Mouse (Mus musculus): ENCODE measurements around the gene Gbe1. TPM values are rescaled to one million over a fixed set of nuclear protein-coding genes. Genes with fewer than 3 reads are reported as not detected.

Gene Gbe1
- polyA plus RNA-seq, 1 experiment from 2014 or later: 13.9 TPM

- WGBS: 66% methylated on average over 2 of the region's 2 CpGs
- Histone ChIP-seq H3K27ac (replicated peaks) (no peak overlapping the region), H3K4me1 (replicated peaks) (no peaks in the 10 kb centered on the region), H3K9ac (no peak overlapping the region), H3K36me3 (no peaks in the 10 kb centered on the region), H3K27me3 (no peaks in the 10 kb centered on the region), H3K4me3 (no peak overlapping the region), H3K9me3 (no peaks in the 10 kb centered on the region), H3K4me2 (no peak overlapping the region)
- no peak for ATAC-seq (ENCODE audit: low FRiP score, low read depth)
These were observed 16.3 kb downstream of the Gbe1 start for GRCm38 (mm10) chr16:70330007-70330406.

GRCm38 (mm10) chr16:70330626-70331275 lies 17.0 kb downstream of the Gbe1 start:
- 94% methylated on average over 10 of the region's 10 CpGs for WGBS
- Histone ChIP-seq H3K4me3 (no peak overlapping the region), H3K27ac (replicated peaks) (no peak overlapping the region), H3K4me1 (replicated peaks) (no peaks in the 10 kb centered on the region), H3K4me2 (no peak overlapping the region), H3K36me3 (no peaks in the 10 kb centered on the region), H3K9me3 (no peaks in the 10 kb centered on the region), H3K9ac (no peak overlapping the region), H3K27me3 (no peaks in the 10 kb centered on the region)
- no peak for ATAC-seq (ENCODE audit: low FRiP score, low read depth)

- H3K4me2 ChIP-seq: no peak overlapping the region
- 93% methylated on average over 5 of the region's 5 CpGs for WGBS
These were observed 21.1 kb downstream of the Gbe1 start for GRCm38 (mm10) chr16:70334812-70335211.

GRCm38 (mm10) chr16:70335472-70335871 lies 21.7 kb downstream of the Gbe1 start:
- H3K36me3 ChIP-seq: no peaks in the 10 kb centered on the region
- no peak overlapping the region for H3K9ac ChIP-seq
- no peak overlapping the region for H3K4me2 ChIP-seq
- ATAC-seq (ENCODE audit: low FRiP score, low read depth): no peak
- H3K9me3 ChIP-seq: no peaks in the 10 kb centered on the region
- no peaks in the 10 kb centered on the region for H3K27me3 ChIP-seq
- H3K4me1 ChIP-seq (replicated peaks): no peaks in the 10 kb centered on the region
- no peak overlapping the region for H3K4me3 ChIP-seq
- no peak overlapping the region for H3K27ac ChIP-seq (replicated peaks)

More at GRCm38 (mm10) chr16:70334812-70335211, 21.1 kb downstream of the Gbe1 start:
- Histone ChIP-seq H3K4me3 (no peak overlapping the region), H3K9ac (no peak overlapping the region), H3K36me3 (no peaks in the 10 kb centered on the region), H3K9me3 (no peaks in the 10 kb centered on the region), H3K27me3 (no peaks in the 10 kb centered on the region), H3K4me1 (replicated peaks) (no peaks in the 10 kb centered on the region), H3K27ac (replicated peaks) (no peak overlapping the region)
- ATAC-seq (ENCODE audit: low FRiP score, low read depth): no peak

- Histone ChIP-seq H3K4me3 (no peak overlapping the region), H3K4me2 (no peak overlapping the region), H3K9ac (no peak overlapping the region), H3K36me3 (no peaks in the 10 kb centered on the region), H3K27me3 (no peaks in the 10 kb centered on the region), H3K27ac (replicated peaks) (no peak overlapping the region), H3K4me1 (replicated peaks) (no peaks in the 10 kb centered on the region), H3K9me3 (no peaks in the 10 kb centered on the region)
- 91% methylated on average over 3 of the region's 3 CpGs for WGBS
- no peak for ATAC-seq (ENCODE audit: low FRiP score, low read depth)
These were observed 23.9 kb downstream of the Gbe1 start for GRCm38 (mm10) chr16:70337661-70338060.

GRCm38 (mm10) chr16:70344496-70344895 lies 30.7 kb downstream of the Gbe1 start:
- H3K9me3 ChIP-seq: no peaks in the 10 kb centered on the region
- no peak overlapping the region for H3K4me2 ChIP-seq
- ATAC-seq (ENCODE audit: low FRiP score, low read depth): no peak
- no peaks in the 10 kb centered on the region for H3K4me1 ChIP-seq (replicated peaks)
- H3K9ac ChIP-seq: no peak overlapping the region
- H3K36me3 ChIP-seq: no peaks in the 10 kb centered on the region
- no peaks in the 10 kb centered on the region for H3K27me3 ChIP-seq
- no peak overlapping the region for H3K4me3 ChIP-seq
- no peak overlapping the region for H3K27ac ChIP-seq (replicated peaks)
- 66% methylated on average over 1 of the region's 1 CpGs for WGBS

- Histone ChIP-seq H3K4me2 (0 out of 2 replicates have a peak overlapping the region, but pooled peaks have one; percentile 17), H3K4me3 (no peak overlapping the region), H3K36me3 (no peaks in the 10 kb centered on the region), H3K9ac (no peak overlapping the region), H3K27ac (replicated peaks) (no peak overlapping the region), H3K9me3 (no peaks in the 10 kb centered on the region), H3K4me1 (replicated peaks) (no peaks in the 10 kb centered on the region), H3K27me3 (no peaks in the 10 kb centered on the region)
- WGBS: 69% methylated on average over 10 of the region's 10 CpGs
- ATAC-seq (ENCODE audit: low FRiP score, low read depth): no peak
These were observed 31.9 kb downstream of the Gbe1 start for GRCm38 (mm10) chr16:70345607-70346006.

GRCm38 (mm10) chr16:70350011-70350410 lies 36.3 kb downstream of the Gbe1 start:
- no peak overlapping the region for H3K4me2 ChIP-seq
- H3K27ac ChIP-seq (replicated peaks): no peak overlapping the region
- no peak overlapping the region for H3K9ac ChIP-seq
- no peaks in the 10 kb centered on the region for H3K27me3 ChIP-seq
- 83% methylated on average over 8 of the region's 8 CpGs for WGBS
- no peaks in the 10 kb centered on the region for H3K9me3 ChIP-seq
- no peaks in the 10 kb centered on the region for H3K36me3 ChIP-seq
- ATAC-seq (ENCODE audit: low FRiP score, low read depth): no peak
- no peaks in the 10 kb centered on the region for H3K4me1 ChIP-seq (replicated peaks)
- no peak overlapping the region for H3K4me3 ChIP-seq

- peak overlapping the region; percentile 2; the same call in 1 of the 2 replicates for H3K4me2 ChIP-seq
- peak overlapping the region; percentile 63; the same call in 1 of the 2 replicates for H3K27ac ChIP-seq (replicated peaks)
- H3K4me1 ChIP-seq (replicated peaks): no peaks in the 10 kb centered on the region
- peak; percentile 83; the same call in 1 of the 2 replicates for ATAC-seq (ENCODE audit: low FRiP score, low read depth)
- H3K36me3 ChIP-seq: no peaks in the 10 kb centered on the region
- H3K27me3 ChIP-seq: no peaks in the 10 kb centered on the region
- H3K4me3 ChIP-seq: no peak overlapping the region
- no peaks in the 10 kb centered on the region for H3K9me3 ChIP-seq
- no peak overlapping the region for H3K9ac ChIP-seq
- 43% methylated on average over 11 of the region's 11 CpGs for WGBS
These were observed 38.0 kb downstream of the Gbe1 start for GRCm38 (mm10) chr16:70351641-70352280.

- Histone ChIP-seq H3K9me3 (no peaks in the 10 kb centered on the region), H3K27ac (replicated peaks) (no peak overlapping the region), H3K4me2 (no peak overlapping the region), H3K4me1 (replicated peaks) (no peaks in the 10 kb centered on the region), H3K4me3 (no peak overlapping the region), H3K9ac (no peak overlapping the region), H3K36me3 (no peaks in the 10 kb centered on the region), H3K27me3 (no peaks in the 10 kb centered on the region)
- 59% methylated on average over 3 of the region's 3 CpGs for WGBS
- no peak for ATAC-seq (ENCODE audit: low FRiP score, low read depth)
These were observed 38.8 kb downstream of the Gbe1 start for GRCm38 (mm10) chr16:70352571-70352970.

- Histone ChIP-seq H3K27ac (replicated peaks) (no peak overlapping the region), H3K27me3 (no peaks in the 10 kb centered on the region), H3K9me3 (no peaks in the 10 kb centered on the region), H3K4me1 (replicated peaks) (no peaks in the 10 kb centered on the region), H3K9ac (no peak overlapping the region), H3K36me3 (no peaks in the 10 kb centered on the region), H3K4me2 (no peak overlapping the region), H3K4me3 (no peak overlapping the region)
- ATAC-seq (ENCODE audit: low FRiP score, low read depth): no peak
- WGBS: 22% methylated on average over 2 of the region's 2 CpGs
These were observed 39.3 kb downstream of the Gbe1 start for GRCm38 (mm10) chr16:70353058-70353457.

GRCm38 (mm10) chr16:70358326-70358725 lies 44.6 kb downstream of the Gbe1 start:
- WGBS: 94% methylated on average over 6 of the region's 6 CpGs
- Histone ChIP-seq H3K4me1 (replicated peaks) (no peaks in the 10 kb centered on the region), H3K9me3 (0 out of 2 replicates have a peak, but pooled peaks cover 8% of the 10 kb centered on the region), H3K27me3 (no peaks in the 10 kb centered on the region), H3K4me2 (no peak overlapping the region), H3K27ac (replicated peaks) (no peak overlapping the region), H3K9ac (no peak overlapping the region), H3K4me3 (no peak overlapping the region), H3K36me3 (no peaks in the 10 kb centered on the region)
- ATAC-seq (ENCODE audit: low FRiP score, low read depth): no peak
